Mouse (Mus musculus) spleen, postnatal 14 days (tissue): Measurements from ENCODE around the gene Itga9.

Experiments used
- DNase-seq, 2 experiments: peaks; one replicate each; pipeline ENCODE4 v3.0.0; 2021 to 2022; ENCODE audit warnings: low spot score in 2 of 2

The Itga9 gene

GRCm38 (mm10) chr9:118949124-118949523 lies 342.6 kb downstream of the Itga9 start:
- no peak for DNase-seq

DNA sequence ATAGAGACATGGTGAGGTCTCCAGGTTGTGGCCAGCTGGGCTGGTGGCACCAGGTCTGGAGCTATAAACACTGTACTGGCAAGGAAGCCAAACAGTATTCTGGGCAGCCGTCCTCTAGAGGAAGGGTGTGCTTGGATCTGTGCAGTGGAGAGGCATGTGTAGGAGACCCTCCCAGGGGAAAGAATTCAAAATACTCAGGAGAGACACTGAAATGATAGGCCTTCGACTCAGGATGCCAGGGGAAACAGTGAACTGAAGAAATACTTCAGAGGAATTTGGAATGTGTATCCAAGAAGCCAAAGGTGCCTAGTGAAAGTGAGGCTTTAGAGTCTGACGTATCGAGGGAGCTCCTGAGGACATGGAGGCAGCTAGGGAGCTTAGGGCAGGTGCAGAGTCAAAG lies 343.2 kb downstream of the Itga9 start:
- DNase-seq, result no peak

- no peak for DNase-seq
Observed at GRCm38 (mm10) chr9:118950061-118950460, 343.6 kb downstream of the Itga9 start.
